15 mouse cellular contexts compared by ENCODE assay signal in the genomic region with DNA sequence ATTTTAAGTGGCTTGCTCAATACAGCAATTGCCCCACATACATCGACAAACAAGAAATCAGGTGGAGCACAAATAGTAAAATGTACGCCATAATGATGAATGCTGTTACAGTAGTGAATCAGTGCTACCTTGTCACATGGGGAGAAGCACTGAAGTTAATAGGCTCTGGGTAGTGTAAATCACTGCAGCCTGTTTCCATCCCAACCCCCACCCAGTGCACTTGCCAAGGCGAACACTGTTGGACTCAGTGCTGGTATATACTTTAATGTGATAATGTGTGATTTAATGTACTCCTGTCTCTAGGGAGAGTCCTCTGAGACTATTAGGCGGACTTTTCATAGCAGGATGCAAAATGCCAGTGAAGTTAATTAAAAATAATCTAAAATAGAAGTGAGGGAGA.
"Had no signal": no experiment of that assay in that cellular context is flagged by ENCODE, and none has a peak within 500 bp of the region (broad histone marks: within the 10 kb centered on the region; RNA-seq: fewer than 3 reads in every experiment).

No protein-coding gene starts in this region.

- H3K9ac ChIP-seq: liver, embryonic 13.5 days; liver, postnatal 0 days; lung, embryonic 15.5 days had no signal

- H3K27me3 ChIP-seq: lung, embryonic 15.5 days had no signal

- DNase-seq: kidney, adult 8-10 months; kidney, postnatal 14 days; layer of hippocampus, adult 9-11 months; left cerebral cortex, postnatal 4 days; liver; liver, embryonic 13.5 days; liver, postnatal 0 days; lung, postnatal 36 days; right cerebral cortex, adult 18-20 months; thymus, postnatal 4 days had no signal

- H3K4me2 ChIP-seq: liver, embryonic 13.5 days; lung, embryonic 15.5 days had no signal

- H3K9me3 ChIP-seq: liver, embryonic 13.5 days; lung, embryonic 15.5 days; midbrain, embryonic 10.5 days had no signal

- H3K4me3 ChIP-seq: liver, embryonic 13.5 days; lung, embryonic 15.5 days; midbrain, embryonic 10.5 days had no signal

- H3K36me3 ChIP-seq: liver, embryonic 13.5 days; lung, embryonic 15.5 days; midbrain, embryonic 10.5 days had no signal

- H3K27ac ChIP-seq: liver, embryonic 13.5 days; lung, embryonic 15.5 days; midbrain, embryonic 10.5 days; stomach, postnatal 0 days had no signal

- ATAC-seq: intestine, embryonic 16.5 days; liver, postnatal 0 days; midbrain, embryonic 16.5 days had no signal

- H3K4me1 ChIP-seq: liver, embryonic 13.5 days had no signal
